Mouse (Mus musculus): ENCODE data around the gene Aga.
A peak's percentile ranks its signal among the peaks of the same experiment; 100 is the strongest.
"Not testable (repeated sequence)": the region's sequence is repeated elsewhere in the genome, so short reads cannot be mapped to it uniquely, and the experiment has no call there.

The Aga gene

GRCm38 (mm10) chr8:53511551-53512127 lies at the start of gene Aga:
Aga (plus strand) TSS chr8:53511727.
- peak; percentile 95 for DNase-seq

DNA sequence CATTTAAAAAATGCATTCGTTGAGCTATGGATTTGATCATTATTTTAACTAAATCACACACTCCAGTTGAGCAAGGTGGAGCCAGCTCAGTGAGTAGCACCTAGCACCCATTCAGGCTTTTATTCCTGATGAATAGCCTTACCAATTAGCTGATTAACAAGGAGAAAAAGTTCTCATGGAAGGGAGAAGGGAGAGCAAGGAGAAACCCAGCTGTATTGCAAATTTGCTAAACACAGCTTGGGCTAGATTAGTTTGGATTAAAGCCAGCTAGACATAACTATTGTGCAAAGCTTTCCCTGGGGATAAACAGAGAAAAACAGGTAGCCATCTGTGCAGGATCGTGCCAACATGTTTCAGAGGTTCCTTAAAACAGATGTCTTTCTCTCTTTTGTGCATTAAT lies 22.5 kb upstream of the Aga start:
- DNase-seq: no peak

GRCm38 (mm10) chr8:53496216-53496615 lies 15.3 kb upstream of the Aga start:
- DNase-seq: no peak

DNA sequence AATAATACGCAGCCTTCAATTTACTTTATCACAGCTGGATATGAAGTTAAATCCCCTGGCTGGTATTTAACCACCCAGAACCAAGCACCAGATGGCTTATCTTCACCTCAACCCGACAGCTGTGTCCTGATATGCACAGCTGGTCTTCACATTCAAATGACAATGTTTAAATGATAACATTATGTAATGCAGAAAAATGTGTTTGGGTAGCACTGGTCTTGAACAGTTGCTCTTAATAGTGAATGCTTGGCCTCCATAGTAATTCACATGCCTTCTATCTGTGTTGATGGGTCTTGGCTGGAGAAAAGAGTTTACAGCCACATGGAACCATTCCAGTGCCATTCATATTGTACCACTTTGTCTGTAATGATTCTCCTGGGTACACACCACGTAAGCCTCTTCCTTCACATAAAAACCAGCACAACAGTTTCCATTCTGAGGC lies 14.6 kb upstream of the Aga start:
- DNase-seq: no peak

DNA sequence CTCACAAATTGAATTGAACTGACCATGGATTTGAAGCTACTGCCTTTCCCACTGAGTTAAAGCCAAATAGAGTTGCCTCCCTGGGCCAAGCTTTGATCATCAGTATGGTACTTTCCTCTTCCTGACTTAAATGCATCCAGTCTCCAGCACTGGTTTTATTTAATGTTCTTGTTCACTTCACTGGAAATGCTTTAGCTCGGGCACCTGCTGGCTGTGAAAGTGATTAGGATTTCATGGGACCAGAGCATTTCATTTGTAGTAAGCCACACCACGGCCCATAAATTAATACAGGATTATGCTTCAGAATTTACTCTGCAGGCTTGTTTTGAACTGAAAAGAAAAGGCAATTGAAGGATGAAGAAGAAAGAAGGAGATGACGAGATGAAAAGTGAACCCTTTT lies 26.5 kb downstream of the Aga start:
- not testable (repeated sequence) for DNase-seq

- DNase-seq: no peak
Observed at GRCm38 (mm10) chr8:53539585-53539984, 28.1 kb downstream of the Aga start.

DNA sequence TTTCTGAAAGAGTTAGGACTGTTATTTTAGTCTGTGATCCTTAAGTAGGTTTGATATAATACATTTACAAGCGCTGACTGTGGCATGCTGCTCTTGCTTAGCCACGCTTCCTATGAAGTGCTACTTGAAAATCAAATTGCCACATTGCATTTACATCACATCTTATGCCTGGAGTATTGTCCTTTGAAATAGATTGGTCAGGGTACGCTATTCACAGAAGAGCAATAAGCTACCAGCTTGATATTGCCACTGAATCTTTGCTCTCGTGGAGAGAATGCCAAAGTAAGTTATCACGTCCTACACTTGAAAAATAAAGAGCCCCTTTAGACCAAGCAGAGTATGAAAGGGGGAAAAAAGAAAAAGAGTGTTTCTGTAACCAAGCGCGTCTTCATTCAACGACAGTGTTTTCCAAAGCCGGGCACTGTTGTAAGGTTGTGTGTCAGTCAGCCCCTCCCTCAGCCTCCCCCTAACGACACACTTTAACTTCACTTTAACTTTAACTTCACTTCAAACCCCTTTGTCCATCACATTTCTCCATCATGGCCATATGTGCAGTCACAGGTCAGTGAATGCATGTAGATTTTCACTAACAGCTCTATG lies 51.0 kb downstream of the Aga start:
- DNase-seq: no peak

GRCm38 (mm10) chr8:53566223-53566622 lies 54.7 kb downstream of the Aga start:
- DNase-seq: no peak

Data from lung, postnatal 10 days (tissue).